Mouse (Mus musculus): ENCODE results near the gene Cdh23. TPM values are rescaled to one million over a fixed set of nuclear protein-coding genes. Genes with fewer than 3 reads are reported as not detected.

Cdh23 gene
- total RNA-seq, 2 experiments from 2014 or later, result 2.1 to 3.6 TPM

- DNase-seq (ENCODE audit: extremely low spot score in 1 of 2, low spot score in 1 of 2), result no peak
Observed at GRCm38 (mm10) chr10:60417041-60417440, 279.2 kb downstream of the Cdh23 start.

GRCm38 (mm10) chr10:60413756-60414155 lies 282.5 kb downstream of the Cdh23 start:
- DNase-seq (ENCODE audit: extremely low spot score in 1 of 2, low spot score in 1 of 2), result no peak

DNA sequence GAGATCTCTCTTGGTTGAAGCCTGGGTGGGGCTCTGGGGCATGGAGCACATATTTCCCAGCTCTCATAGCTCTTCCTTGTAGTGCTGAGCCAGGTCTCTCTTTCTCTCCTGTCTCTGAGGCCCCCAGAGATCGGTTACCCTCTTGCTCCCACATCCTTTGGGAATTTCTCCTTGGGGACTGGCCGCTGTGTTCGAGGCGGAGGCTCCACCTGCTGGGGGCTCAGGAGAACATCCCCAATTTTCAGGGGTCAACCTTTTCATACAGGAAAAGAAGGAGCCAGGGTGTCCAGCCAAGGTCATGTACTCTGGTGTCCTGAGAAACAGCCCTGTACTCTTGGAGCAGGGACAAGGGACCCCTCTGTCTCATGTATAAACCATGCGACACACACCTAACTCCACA lies 284.5 kb downstream of the Cdh23 start:
- DNase-seq (ENCODE audit: extremely low spot score in 1 of 2, low spot score in 1 of 2), result no peak

GRCm38 (mm10) chr10:60407831-60408230 lies 288.5 kb downstream of the Cdh23 start:
- DNase-seq (ENCODE audit: extremely low spot score in 1 of 2, low spot score in 1 of 2), result peak; percentile 67 to 76

- DNase-seq (ENCODE audit: extremely low spot score in 1 of 2, low spot score in 1 of 2), result peak in 1 of 2 experiments; percentile 22
Observed at GRCm38 (mm10) chr10:60405460-60406177, 290.7 kb downstream of the Cdh23 start.

DNA sequence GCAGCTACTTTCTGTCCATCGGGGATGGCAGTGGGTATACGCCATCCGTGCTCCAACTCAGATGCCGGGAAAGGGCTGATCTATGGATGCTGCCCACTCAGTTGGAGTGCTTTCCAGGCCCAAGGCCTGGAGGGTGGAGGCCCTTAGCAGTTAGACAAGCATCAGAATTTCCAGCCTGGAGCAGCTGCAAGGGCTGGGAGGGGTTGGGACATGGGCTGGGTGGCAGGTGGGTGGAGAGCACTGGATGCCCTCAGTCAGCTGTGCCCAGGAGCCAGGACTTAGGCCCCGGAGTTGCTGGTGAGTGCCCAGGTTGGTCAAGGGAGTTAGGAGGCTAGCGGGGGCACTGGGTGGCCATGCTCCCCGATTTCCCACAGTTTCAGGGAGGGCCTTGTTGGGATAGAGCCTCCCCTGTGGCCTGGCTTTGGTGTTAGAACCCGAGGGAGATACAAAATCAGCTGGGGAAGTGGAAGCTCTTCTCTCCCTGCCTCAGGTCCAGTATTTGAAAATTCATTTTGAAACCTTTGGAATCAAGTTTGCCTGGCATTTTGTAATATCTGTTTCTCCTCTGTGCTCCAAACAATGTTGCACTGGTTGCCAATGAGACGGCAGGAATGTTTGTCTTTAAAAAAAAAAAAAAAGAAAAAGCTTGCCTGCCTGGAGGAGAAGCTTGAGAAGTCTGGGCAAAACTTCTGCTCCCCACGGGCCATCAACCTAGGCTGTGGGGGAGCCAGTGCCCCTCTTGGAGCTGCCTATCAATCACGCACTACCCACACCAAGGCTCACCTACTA lies 295.6 kb downstream of the Cdh23 start:
- no peak for DNase-seq (ENCODE audit: extremely low spot score in 1 of 2, low spot score in 1 of 2)

DNA sequence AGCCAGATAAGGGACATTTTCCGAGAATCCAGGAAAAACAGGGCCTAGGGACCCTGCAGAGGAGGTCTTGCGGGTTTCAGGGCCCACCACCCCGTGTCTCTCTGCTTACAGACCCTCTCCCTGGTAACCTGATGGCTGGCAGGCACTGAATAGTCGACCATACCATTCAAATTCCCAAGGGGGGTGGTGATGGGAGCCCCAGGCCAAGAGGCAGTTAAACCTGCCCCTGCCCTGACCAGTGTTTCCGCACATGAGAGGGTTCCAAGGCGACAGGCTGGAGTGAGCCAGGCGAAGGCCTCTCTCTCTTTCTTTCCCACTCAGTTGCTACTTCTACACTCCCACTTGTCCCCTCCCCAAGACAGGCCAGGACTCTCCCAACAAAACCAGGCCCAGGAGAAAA lies 296.8 kb downstream of the Cdh23 start, which contains the start of gene Gm17455:
Gene Gm17455, plus strand, starts transcription at position 278 of the 400 bp plus-strand sequence.
- DNase-seq (ENCODE audit: extremely low spot score in 1 of 2, low spot score in 1 of 2), result no peak

DNA sequence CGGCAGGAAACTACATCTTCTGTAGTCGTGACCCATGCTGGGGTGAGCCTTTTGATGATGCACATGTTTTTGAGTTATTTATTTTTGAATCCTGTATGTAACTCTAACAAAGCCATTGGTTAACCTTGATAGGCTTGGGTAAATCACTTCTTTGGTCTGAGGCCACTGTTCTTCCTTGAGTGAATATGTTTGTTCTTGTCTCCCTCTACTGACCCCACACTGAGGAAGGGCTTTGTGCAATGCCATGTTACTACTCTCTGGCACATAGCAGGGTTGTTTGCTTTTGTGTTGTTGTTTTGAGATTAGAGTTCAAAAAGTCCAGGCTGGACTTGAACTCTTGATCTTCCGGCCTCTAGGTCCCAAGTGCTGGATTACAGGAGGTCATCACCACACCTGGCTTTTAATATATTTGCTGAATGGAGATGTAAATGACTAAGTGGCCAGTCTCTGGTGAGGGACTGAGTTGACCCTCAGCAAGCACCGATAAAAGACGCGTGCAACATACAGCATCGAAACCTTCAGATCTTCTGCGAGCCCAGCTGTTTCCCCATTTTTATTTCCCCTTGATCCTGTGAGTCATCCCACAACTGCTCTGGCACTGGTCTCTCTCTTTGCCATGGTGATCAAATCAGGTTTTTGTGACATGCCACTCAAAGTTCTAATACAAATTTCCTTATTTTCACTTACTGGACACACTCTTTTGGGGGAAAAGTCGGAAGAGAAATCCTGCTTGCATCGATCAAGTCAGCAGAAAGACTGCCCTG lies 298.1 kb downstream of the Cdh23 start:
- DNase-seq (ENCODE audit: extremely low spot score in 1 of 2, low spot score in 1 of 2), result no peak

DNA sequence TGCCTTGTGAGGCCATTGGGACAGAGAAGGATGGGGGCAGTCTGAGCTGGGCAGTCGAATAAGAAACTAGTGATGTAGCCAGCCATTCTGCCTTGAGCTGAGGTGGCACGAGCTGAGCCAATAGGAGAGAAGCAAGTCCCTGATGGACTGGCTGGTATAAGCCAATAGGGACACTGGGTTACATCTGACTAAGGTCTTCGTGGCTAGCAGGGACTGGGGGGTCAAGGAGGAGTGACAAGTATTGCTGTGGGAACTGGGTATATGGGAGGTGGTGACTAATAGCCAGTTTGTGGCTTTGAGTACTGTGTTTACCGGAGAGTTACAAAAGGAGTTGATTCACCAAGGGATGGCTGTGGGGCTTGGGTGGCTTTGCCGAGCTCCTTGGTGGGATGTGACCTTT lies 300.7 kb downstream of the Cdh23 start:
- no peak for DNase-seq (ENCODE audit: extremely low spot score in 1 of 2, low spot score in 1 of 2)

DNA sequence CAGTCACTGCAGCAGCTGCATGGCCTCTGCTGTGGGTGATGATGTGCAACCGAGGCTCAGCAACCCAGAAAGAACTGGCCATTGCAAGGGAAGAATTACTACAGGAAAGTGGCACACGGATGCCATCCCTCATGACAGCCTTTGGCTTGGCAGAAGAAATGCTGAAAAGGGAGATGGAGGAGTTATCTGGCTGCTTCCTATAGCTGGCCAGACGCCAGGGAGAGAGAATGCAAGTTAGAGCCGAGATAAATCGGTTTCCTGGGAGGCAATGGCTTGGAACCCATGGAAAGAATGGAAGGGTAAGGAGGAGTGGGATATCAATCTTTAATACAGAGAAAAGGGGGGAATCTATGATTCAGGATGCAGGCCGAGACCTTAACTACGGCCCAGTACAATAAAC lies 301.4 kb downstream of the Cdh23 start:
- no peak for DNase-seq (ENCODE audit: extremely low spot score in 1 of 2, low spot score in 1 of 2)

DNA sequence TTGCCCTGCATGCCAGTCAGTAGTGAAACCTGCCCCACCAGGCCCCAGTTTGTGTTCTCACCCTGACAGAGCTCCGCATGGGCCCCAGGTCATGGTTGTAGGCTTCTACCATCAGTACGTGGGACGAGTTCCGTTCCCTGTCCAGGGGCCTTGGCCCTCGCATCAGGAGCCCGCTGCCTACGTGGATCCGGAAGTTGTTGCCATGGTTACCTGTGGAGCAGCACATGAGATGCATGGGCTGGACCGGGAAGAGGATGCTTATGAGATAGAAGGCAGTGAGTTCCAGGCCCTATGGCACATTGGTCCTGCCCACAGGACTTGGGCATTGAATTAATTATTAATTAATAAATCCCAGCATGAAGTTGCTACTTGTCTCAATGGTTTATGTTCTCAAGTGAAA lies 304.6 kb downstream of the Cdh23 start:
- DNase-seq (ENCODE audit: extremely low spot score in 1 of 2, low spot score in 1 of 2), result no peak

GRCm38 (mm10) chr10:60390904-60391420 lies 305.3 kb downstream of the Cdh23 start:
- no peak for DNase-seq (ENCODE audit: extremely low spot score in 1 of 2, low spot score in 1 of 2)

GRCm38 (mm10) chr10:60390177-60390903 lies 305.9 kb downstream of the Cdh23 start:
- DNase-seq (ENCODE audit: extremely low spot score in 1 of 2, low spot score in 1 of 2), result no peak

GRCm38 (mm10) chr10:60389447-60389865 lies 306.8 kb downstream of the Cdh23 start:
- no peak for DNase-seq (ENCODE audit: extremely low spot score in 1 of 2, low spot score in 1 of 2)

DNA sequence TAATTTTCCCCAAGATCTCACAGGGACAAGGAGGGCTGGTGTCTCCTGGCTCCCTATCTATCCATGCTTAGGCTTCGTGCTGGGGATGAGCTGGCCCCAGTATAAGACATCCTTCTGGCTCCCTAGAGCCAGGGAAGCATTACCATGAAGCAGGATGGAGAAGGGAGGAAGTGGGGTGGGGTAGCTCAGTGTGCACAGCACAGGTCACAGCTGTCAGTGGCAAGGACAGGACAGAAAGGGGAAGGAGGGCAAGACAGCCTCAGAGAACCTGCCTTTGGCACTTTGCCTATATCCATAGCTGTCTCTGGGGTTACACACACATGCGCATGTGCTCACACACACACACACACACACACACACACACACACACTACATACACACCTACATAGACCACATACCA lies 308.0 kb downstream of the Cdh23 start:
- no peak for DNase-seq (ENCODE audit: extremely low spot score in 1 of 2, low spot score in 1 of 2)

- no peak for DNase-seq (ENCODE audit: extremely low spot score in 1 of 2, low spot score in 1 of 2)
Observed at GRCm38 (mm10) chr10:60381142-60381925, 315.0 kb downstream of the Cdh23 start.

DNA sequence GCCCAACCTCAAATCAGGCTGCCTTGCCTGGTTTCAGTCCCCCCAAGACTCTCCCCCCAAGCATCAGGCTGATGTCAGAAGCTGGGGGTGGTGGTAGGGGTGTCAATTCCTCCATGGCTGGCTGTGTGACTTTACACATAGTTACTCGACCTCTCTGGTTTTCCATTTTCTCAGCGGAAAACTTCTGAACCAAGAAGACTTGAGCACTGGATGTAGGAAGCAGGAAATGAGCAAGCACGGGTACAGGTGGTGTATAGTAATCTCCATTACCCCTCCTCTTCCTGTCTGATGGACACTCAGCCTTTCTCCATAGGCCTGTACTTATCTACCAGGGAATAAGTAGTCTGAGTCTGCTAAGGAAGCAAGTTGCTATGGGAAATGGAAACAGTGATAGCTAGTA lies 316.1 kb downstream of the Cdh23 start:
- DNase-seq (ENCODE audit: extremely low spot score in 1 of 2, low spot score in 1 of 2), result no peak

DNA sequence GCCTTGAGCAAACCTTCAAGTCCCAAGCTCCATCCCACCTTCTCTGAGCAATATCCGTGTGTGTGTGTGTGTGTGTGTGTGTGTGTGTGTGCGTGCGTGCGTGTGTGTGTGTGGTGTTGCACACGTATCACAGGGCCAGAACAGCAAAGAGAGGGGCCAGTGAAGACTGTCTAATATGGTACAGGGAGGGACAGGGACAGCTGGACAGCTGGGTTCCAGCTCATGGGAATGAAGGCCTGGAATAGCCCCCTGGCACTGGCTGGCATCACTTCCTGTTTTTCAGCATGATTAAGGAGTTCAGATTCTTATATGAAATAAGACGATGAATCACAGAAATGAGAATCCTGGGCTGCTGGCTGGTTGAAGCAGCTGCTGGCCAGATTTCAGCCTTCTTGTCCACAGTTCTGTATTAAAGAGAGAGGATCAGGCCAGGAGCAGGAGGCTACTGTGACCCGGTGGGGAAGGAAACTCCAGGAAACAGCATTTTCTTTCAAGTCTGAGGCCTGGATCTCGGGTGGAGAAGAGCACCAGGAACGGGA lies 316.8 kb downstream of the Cdh23 start:
- DNase-seq (ENCODE audit: extremely low spot score in 1 of 2, low spot score in 1 of 2), result no peak

DNA sequence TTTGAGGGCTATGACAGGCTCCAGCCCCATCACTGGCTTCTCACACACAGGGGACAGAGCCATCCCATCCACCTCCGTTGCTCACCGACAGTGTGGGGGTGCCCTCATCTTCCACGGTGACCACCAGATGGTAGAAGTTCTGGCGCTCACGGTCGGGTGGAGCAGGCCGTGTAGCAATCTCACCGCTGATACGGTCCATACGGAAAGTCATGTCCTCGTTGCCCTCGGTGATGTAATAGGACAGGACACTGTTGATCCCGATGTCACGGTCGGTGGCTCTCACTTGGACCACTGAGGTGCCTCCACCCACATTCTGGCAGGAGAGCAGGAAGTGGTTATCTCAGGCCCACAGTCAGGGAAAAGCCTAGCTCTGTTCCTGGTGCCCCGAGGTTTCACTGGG lies 319.6 kb downstream of the Cdh23 start:
- no peak for DNase-seq (ENCODE audit: extremely low spot score in 1 of 2, low spot score in 1 of 2)
